Mouse (Mus musculus): ENCODE results near the gene Wdr95.
"Not testable (repeated sequence)": the region's sequence is repeated elsewhere in the genome, so short reads cannot be mapped to it uniquely, and the experiment has no call there.

The Wdr95 gene

GRCm38 (mm10) chr5:149514890-149515289, 13.6 kb upstream of the Wdr95 start:
- DNase-seq (ENCODE audit: low read depth, low spot score) = no peak

- DNase-seq (ENCODE audit: low read depth, low spot score) = no peak
Observed at GRCm38 (mm10) chr5:149517116-149517515, 11.4 kb upstream of the Wdr95 start.

GRCm38 (mm10) chr5:149520806-149521205, 7.7 kb upstream of the Wdr95 start:
- no peak for DNase-seq (ENCODE audit: low read depth, low spot score)

- DNase-seq (ENCODE audit: low read depth, low spot score) = no peak
Observed at GRCm38 (mm10) chr5:149523856-149524241, 4.6 kb upstream of the Wdr95 start.

GRCm38 (mm10) chr5:149524242-149524858, 4.1 kb upstream of the Wdr95 start:
- peak; percentile 84 for DNase-seq (ENCODE audit: low read depth, low spot score)

DNA sequence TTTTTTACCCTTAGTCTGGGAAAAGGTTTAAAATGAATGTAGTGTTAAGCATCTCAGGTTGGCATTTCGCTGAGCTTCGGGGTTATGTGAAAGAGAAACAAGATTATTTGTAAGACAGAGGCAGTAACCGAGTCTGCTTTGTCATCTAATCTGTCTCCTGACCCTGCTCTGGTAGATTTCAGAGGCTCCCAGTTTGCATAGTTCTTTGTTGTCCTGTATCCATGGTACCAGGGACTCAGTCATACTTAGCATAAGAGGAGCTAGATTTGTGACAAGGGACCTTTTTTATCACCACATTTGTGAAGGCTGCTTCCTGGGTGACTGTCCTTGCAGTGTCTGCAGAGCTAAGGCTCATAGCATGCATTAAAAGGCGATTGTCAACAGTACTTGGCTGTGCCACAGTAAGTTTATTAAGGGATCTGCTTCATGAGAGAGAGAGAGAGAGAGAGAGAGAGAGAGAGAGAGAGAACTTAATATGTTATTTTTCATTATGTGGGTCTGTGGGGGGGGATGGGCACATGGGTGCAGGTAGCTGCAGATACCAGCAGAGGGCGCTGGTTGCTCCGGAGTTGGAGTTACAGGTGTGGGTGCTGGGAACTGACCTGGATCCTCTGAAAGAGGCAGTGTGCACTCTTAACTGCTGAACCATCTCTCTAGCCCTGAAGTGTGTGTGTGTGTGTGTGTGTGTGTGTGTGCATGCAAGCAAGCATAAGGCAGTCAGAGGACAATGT, 3.3 kb upstream of the Wdr95 start:
- DNase-seq (ENCODE audit: low read depth, low spot score) = peak; percentile 69

- DNase-seq (ENCODE audit: low read depth, low spot score) = peak; percentile 86
Observed at GRCm38 (mm10) chr5:149526467-149526951, 2.0 kb upstream of the Wdr95 start.

DNA sequence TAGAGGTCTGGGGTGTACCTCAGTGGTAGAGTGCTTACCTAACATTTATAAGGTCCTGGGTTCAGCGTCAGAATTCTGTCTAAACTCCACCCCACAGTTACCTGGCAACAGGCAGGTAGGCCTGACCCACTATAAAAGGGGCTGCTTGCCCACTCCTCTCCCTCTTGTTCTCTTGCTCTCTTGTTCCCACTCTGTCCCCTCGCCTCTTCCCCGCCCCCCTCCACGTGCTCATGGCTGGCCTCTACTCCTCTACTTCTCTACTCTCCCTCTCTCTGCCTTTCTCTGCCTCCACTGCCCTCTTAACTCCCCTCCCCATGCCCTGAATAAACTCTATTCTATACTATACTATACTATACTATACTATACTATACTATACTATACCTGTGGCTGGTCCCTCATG, 1.2 kb upstream of the Wdr95 start:
- DNase-seq (ENCODE audit: low read depth, low spot score) = not testable (repeated sequence)

DNA sequence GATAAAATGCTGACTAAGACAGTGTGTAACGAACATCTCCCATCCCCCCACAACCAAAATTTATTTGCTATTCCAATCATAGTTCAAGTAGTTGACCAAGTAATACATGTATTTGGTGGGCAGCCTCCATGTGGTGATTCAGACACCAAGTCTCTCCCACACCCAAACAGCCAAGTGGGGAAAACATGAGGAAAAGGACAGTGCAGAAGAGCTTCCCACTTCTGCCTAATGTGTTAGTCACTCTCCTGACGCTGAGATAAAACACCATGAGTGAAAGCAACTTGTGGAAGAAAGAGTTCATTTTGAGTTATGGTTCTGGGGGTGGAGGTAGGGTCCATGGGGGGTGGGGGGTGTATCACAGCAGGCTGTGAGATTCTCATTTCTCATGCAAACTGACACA, 5.4 kb downstream of the Wdr95 start:
- no peak for DNase-seq (ENCODE audit: low read depth, low spot score)

DNA sequence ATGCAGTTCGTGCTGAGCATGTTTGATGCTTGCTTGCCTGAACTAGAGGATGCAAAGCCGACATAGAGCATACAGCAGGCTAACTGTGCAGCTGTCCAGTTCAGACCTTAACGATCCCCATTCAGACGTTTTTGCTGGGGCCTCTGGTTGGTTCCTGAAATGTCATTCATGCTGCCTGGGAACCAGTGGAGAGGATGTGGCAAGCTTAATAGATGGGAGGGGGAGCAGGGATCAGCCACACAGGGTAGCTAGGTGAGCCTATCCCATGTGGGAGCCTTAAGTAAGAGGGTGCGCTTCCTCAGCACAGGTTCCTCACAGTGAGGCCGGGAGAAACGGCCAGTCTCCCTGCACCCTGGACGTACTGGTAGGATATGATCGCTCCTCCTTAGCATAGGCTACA, 7.5 kb downstream of the Wdr95 start:
- DNase-seq (ENCODE audit: low read depth, low spot score) = no peak

DNA sequence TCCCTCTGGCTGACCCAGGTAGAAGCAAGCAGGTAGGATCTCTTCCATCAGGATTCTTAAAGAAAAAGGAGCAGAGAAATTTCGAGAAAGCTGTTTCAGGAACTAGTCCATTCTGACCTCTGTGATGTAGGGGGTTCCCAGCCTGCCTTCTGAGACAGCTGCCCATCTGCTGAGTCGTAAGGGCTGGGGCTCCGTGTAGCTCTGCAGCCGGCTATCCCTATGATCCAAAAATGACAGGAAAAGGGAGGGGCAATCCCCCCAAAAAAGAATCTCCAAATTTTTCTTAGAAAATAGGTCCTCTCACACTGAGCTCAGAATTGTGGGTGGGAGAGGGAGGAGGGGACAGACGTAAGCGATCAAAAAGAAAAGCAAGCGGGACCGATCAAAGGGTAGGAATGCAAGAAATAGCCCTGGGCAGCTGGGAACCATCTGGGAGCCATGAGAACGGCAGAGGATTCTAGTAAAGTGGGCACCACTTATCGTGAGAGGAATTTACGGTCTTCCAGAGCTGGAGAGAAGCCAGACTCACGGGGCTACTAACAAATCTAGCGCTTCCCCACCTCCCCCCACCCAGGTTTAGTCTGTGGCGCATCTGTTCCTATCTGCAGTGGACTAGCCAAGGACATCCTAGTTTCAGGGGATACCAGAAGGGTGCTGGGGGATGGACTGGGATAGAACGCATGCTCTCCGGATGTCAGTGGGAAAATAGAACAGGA, 9.5 kb downstream of the Wdr95 start:
- no peak for DNase-seq (ENCODE audit: low read depth, low spot score)

- DNase-seq (ENCODE audit: low read depth, low spot score) = no peak
Observed at GRCm38 (mm10) chr5:149538531-149538930, 10.1 kb downstream of the Wdr95 start.

- no peak for DNase-seq (ENCODE audit: low read depth, low spot score)
Observed at GRCm38 (mm10) chr5:149539051-149539450, 10.6 kb downstream of the Wdr95 start.

DNA sequence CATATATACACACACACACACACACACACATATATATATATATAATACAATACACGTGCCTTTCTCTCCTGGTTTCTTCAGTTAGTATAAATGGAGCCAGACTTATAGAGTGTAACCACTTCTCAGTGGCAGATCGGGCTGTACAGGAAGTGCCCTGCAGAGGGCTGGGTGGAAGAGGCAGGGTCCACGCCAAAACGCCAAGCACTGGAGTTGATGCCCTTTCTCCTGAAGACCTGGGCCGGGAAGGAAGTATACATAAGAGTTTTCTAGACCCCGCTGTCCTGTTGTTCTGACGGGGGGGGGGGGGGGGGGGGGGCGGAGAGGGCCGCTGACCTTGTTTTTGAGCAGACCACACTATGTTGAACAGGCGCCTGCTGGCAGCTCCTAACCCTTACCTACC, 22.7 kb downstream of the Wdr95 start:
- DNase-seq (ENCODE audit: low read depth, low spot score) = no peak

- peak; percentile 24 for DNase-seq (ENCODE audit: low read depth, low spot score)
Observed at GRCm38 (mm10) chr5:149552742-149553141, 24.3 kb downstream of the Wdr95 start.

- DNase-seq (ENCODE audit: low read depth, low spot score) = no peak
Observed at GRCm38 (mm10) chr5:149553373-149553772, 24.9 kb downstream of the Wdr95 start.

DNA sequence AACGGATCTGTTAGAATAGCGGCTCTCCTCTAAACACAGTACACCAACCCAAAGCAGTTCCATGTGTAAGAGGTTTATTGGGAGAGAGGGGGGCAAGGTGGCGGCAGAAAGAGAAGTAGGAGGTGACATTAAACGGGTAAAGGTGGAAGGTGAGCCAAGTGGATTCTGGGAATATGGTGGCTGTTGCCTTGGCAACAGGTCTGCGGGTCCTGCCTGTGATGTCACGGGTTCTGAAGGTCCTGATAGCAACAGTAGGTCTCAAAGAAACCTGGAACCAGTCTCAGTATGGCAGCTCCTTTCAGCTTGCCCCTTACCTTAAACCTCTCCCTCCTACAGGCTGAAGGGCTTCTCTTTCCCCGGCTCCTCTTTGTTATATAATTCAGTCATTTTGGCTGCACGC, 25.9 kb downstream of the Wdr95 start:
- no peak for DNase-seq (ENCODE audit: low read depth, low spot score)

DNA sequence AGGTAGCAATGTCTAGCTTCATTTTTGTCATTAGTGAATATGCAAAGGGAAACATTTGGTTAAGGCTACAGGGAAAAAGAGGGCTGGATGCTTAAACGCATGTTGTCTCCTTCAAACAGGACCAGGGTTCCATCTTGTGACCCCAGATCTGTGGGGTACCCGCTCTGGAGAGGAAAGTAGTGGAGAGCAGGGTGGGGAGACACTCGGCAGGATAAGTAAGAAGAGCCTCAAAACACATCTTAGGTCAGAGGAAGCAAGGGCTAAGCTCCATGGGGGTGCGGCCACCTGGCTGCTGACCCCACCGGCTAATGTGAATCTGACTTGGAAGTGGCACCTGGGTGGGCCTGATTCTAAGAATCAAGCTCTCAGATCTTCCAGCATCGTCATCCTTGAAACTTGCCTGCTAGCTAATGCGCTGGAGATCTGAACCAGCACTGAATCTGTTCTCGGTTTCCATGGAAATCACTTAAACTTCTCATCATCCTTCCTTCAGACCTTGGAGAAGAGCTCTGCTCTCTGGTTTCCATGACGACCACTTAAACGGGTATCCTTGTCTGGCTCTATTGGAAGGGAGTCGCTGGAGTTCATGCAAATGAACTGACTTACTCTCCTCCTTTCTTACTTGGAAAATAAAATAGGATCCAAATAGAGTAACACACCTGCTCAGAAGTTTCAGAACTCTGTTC, 32.6 kb downstream of the Wdr95 start:
- no peak for DNase-seq (ENCODE audit: low read depth, low spot score)

GRCm38 (mm10) chr5:149566026-149566425, 37.5 kb downstream of the Wdr95 start:
- DNase-seq (ENCODE audit: low read depth, low spot score) = no peak

- no peak for DNase-seq (ENCODE audit: low read depth, low spot score)
Observed at GRCm38 (mm10) chr5:149566957-149567356, 38.5 kb downstream of the Wdr95 start.

- no peak for DNase-seq (ENCODE audit: low read depth, low spot score)
Observed at GRCm38 (mm10) chr5:149568993-149569392, 40.5 kb downstream of the Wdr95 start.

- no peak for DNase-seq (ENCODE audit: low read depth, low spot score)
Observed at GRCm38 (mm10) chr5:149576977-149577376, 48.5 kb downstream of the Wdr95 start.
